Mouse (Mus musculus) WW6 (cell line): ENCODE data around the gene Lsm14a.

Experiments used
- DNase-seq: peaks from one replicate; pipeline ENCODE4 v3.0.0-alpha.2; 2013; ENCODE audit warnings: low read depth, low spot score

Gene Lsm14a

GRCm38 (mm10) chr7:34312786-34313442 is 80.2 kb downstream of the Lsm14a start:
- peak; percentile 31 for DNase-seq

- no peak for DNase-seq
Measured at GRCm38 (mm10) chr7:34309186-34309764, 83.8 kb downstream of the Lsm14a start.

GRCm38 (mm10) chr7:34308586-34308985 is 84.5 kb downstream of the Lsm14a start:
- no peak for DNase-seq

- DNase-seq = no peak
Measured at GRCm38 (mm10) chr7:34305454-34305853, 87.7 kb downstream of the Lsm14a start.

GRCm38 (mm10) chr7:34302651-34303050 is 90.5 kb downstream of the Lsm14a start:
- DNase-seq = no peak

GRCm38 (mm10) chr7:34301952-34302351 is 91.2 kb downstream of the Lsm14a start:
- DNase-seq = no peak

- DNase-seq = no peak
Measured at GRCm38 (mm10) chr7:34298818-34299217, 94.3 kb downstream of the Lsm14a start.

- DNase-seq = no peak
Measured at GRCm38 (mm10) chr7:34296124-34296523, 97.0 kb downstream of the Lsm14a start.
